Mouse (Mus musculus): ENCODE data around the gene Gm3633. TPM values are rescaled to one million over a fixed set of nuclear protein-coding genes. Genes with fewer than 3 reads are reported as not detected.
"Not testable (repeated sequence)": the region's sequence is repeated elsewhere in the genome, so short reads cannot be mapped to it uniquely, and the experiment has no call there.

The Gm3633 gene
- total RNA-seq (2021): not detected
- long read RNA-seq, experiment 1: 0 reads
- long read RNA-seq, experiment 2: 0 reads

GRCm38 (mm10) chr14:42641817-42642216 is at the start of gene Gm3633:
Gm3633 (minus strand) TSS chr14:42641917.
- intact Hi-C loops (cut with DNase I); DNase-seq: not testable (repeated sequence)

- DNase-seq; intact Hi-C loops (cut with DNase I): not testable (repeated sequence)
Measured at GRCm38 (mm10) chr14:42655638-42656037, 13.9 kb upstream of the Gm3633 start, which contains the start of gene Gm10378. Gm10378 (plus strand) TSS chr14:42655938.

GRCm38 (mm10) chr14:42599782-42600181 is 41.9 kb downstream of the Gm3633 start, which contains the start of gene Gm17124:
Gm17124 (minus strand) TSS chr14:42599882.
- intact Hi-C loops (cut with DNase I): not testable (repeated sequence)

More at GRCm38 (mm10) chr14:42599782-42600181, 41.9 kb downstream of the Gm3633 start, which contains the start of gene Gm17124:
- not testable (repeated sequence) for DNase-seq

Small RNA genes within 50 kb of the gene (microRNA-seq; reads per million reads assigned to microRNA genes)
- gene Gm23620 (0 reads per million in 2 experiments), gene Gm25228 (0 reads per million in 2 experiments)

Other genes with a start within 250 kb of the Gm3633 start
- not detected for gene Gm8005, start 202.2 kb downstream of the Gm3633 start, total RNA-seq (2021)
- not detected for gene Gm8011, start 178.0 kb downstream of the Gm3633 start, total RNA-seq (2021)
- not detected for gene Gm8020, start 139.6 kb downstream of the Gm3633 start, total RNA-seq (2021)
- not detected for gene Gm8024, start 117.6 kb downstream of the Gm3633 start, total RNA-seq (2021)
- not detected for gene Gm17124, start 42.0 kb downstream of the Gm3633 start, total RNA-seq (2021)
- gene Gm10378, start 14.0 kb upstream of the Gm3633 start, total RNA-seq (2021): not detected
- gene Gm3015, start 126.9 kb upstream of the Gm3633 start, total RNA-seq (2021): not detected
- gene Gm10377, start 156.1 kb upstream of the Gm3633 start, total RNA-seq (2021): not detected
- not detected for gene Gm21977, start 211.6 kb upstream of the Gm3633 start, total RNA-seq (2021)